Mouse (Mus musculus): ENCODE data around the gene Apeh. TPM values are rescaled to one million over a fixed set of nuclear protein-coding genes. Genes with fewer than 3 reads are reported as not detected.

The Apeh gene
- polyA plus RNA-seq, 1 experiment = 21.2 TPM

GRCm38 (mm10) chr9:108093586-108093985, 820 bp downstream of the Apeh start:
- H3K36me3 ChIP-seq (ENCODE audit: control insufficient read depth, insufficient read depth, low read length) = no peaks in the 10 kb centered on the region
- H3K27ac ChIP-seq (ENCODE audit: control insufficient read depth, insufficient read depth, low read depth, low read length) = no peak overlapping the region
- H3K4me3 ChIP-seq (ENCODE audit: control insufficient read depth, low read depth, low read length) = no peak overlapping the region
- TF ChIP-seq POLR2A (IDR thresholded peaks at IDR 0.05; ENCODE audit: control insufficient read depth, low read depth, low read length) (no peak), CTCF (IDR thresholded peaks at IDR 0.05; ENCODE audit: control insufficient read depth, insufficient read depth, insufficient replicate concordance, low read depth, low read length) (no peak)
- H3K27me3 ChIP-seq (ENCODE audit: control insufficient read depth, insufficient read depth, low read length) = no peaks in the 10 kb centered on the region
- peaks cover 17% of the 10 kb centered on the region for H3K4me1 ChIP-seq (ENCODE audit: control insufficient read depth, insufficient read depth, low read length)

GRCm38 (mm10) chr9:108090611-108091120, 3.7 kb downstream of the Apeh start:
- Histone ChIP-seq H3K4me1 (ENCODE audit: control insufficient read depth, insufficient read depth, low read length) (peaks cover 17% of the 10 kb centered on the region), H3K36me3 (ENCODE audit: control insufficient read depth, insufficient read depth, low read length) (no peaks in the 10 kb centered on the region), H3K27me3 (ENCODE audit: control insufficient read depth, insufficient read depth, low read length) (no peaks in the 10 kb centered on the region), H3K4me3 (ENCODE audit: control insufficient read depth, low read depth, low read length) (no peak overlapping the region), H3K27ac (ENCODE audit: control insufficient read depth, insufficient read depth, low read depth, low read length) (no peak overlapping the region)
- TF ChIP-seq POLR2A (IDR thresholded peaks at IDR 0.05; ENCODE audit: control insufficient read depth, low read depth, low read length) (no peak), CTCF (IDR thresholded peaks at IDR 0.05; ENCODE audit: control insufficient read depth, insufficient read depth, insufficient replicate concordance, low read depth, low read length) (no peak)

- Histone ChIP-seq H3K27ac (ENCODE audit: control insufficient read depth, insufficient read depth, low read depth, low read length) (no peak overlapping the region), H3K4me3 (ENCODE audit: control insufficient read depth, low read depth, low read length) (no peak overlapping the region), H3K36me3 (ENCODE audit: control insufficient read depth, insufficient read depth, low read length) (no peaks in the 10 kb centered on the region), H3K27me3 (ENCODE audit: control insufficient read depth, insufficient read depth, low read length) (no peaks in the 10 kb centered on the region), H3K4me1 (ENCODE audit: control insufficient read depth, insufficient read depth, low read length) (peaks cover 8% of the 10 kb centered on the region)
- TF ChIP-seq POLR2A (IDR thresholded peaks at IDR 0.05; ENCODE audit: control insufficient read depth, low read depth, low read length) (no peak), CTCF (IDR thresholded peaks at IDR 0.05; ENCODE audit: control insufficient read depth, insufficient read depth, insufficient replicate concordance, low read depth, low read length) (no peak)
Observed at GRCm38 (mm10) chr9:108085261-108085660, 9.1 kb downstream of the Apeh start.

- Histone ChIP-seq H3K36me3 (ENCODE audit: control insufficient read depth, insufficient read depth, low read length) (no peaks in the 10 kb centered on the region), H3K27ac (ENCODE audit: control insufficient read depth, insufficient read depth, low read depth, low read length) (no peak overlapping the region), H3K4me3 (ENCODE audit: control insufficient read depth, low read depth, low read length) (no peak overlapping the region), H3K4me1 (ENCODE audit: control insufficient read depth, insufficient read depth, low read length) (peaks cover 15% of the 10 kb centered on the region), H3K27me3 (ENCODE audit: control insufficient read depth, insufficient read depth, low read length) (no peaks in the 10 kb centered on the region)
- TF ChIP-seq POLR2A (IDR thresholded peaks at IDR 0.05; ENCODE audit: control insufficient read depth, low read depth, low read length) (no peak), CTCF (IDR thresholded peaks at IDR 0.05; ENCODE audit: control insufficient read depth, insufficient read depth, insufficient replicate concordance, low read depth, low read length) (no peak)
Observed at GRCm38 (mm10) chr9:108083561-108083960, 10.8 kb downstream of the Apeh start.

GRCm38 (mm10) chr9:108082988-108083431, 11.4 kb downstream of the Apeh start, which contains the start of gene Rnf123:
TSS of gene Rnf123 (minus strand) at chr9:108083346.
- no peak within 1 kb of the TSS for H3K27ac ChIP-seq (ENCODE audit: control insufficient read depth, insufficient read depth, low read depth, low read length)
- peaks cover 20% of the 10 kb centered on the region for H3K4me1 ChIP-seq (ENCODE audit: control insufficient read depth, insufficient read depth, low read length)
- H3K36me3 ChIP-seq (ENCODE audit: control insufficient read depth, insufficient read depth, low read length) = no peaks in the 10 kb centered on the region
- no peaks in the 10 kb centered on the region for H3K27me3 ChIP-seq (ENCODE audit: control insufficient read depth, insufficient read depth, low read length)
- TF ChIP-seq POLR2A (IDR thresholded peaks at IDR 0.05; ENCODE audit: control insufficient read depth, low read depth, low read length) (no peak), CTCF (IDR thresholded peaks at IDR 0.05; ENCODE audit: control insufficient read depth, insufficient read depth, insufficient replicate concordance, low read depth, low read length) (no peak)
- peak within 1 kb of the TSS; percentile 14; the same call in 1 of the 2 replicates for H3K4me3 ChIP-seq (ENCODE audit: control insufficient read depth, low read depth, low read length)

- Histone ChIP-seq H3K27me3 (ENCODE audit: control insufficient read depth, insufficient read depth, low read length) (no peaks in the 10 kb centered on the region), H3K4me3 (ENCODE audit: control insufficient read depth, low read depth, low read length) (peak overlapping the region; percentile 14; the same call in 1 of the 2 replicates), H3K4me1 (ENCODE audit: control insufficient read depth, insufficient read depth, low read length) (peaks cover 20% of the 10 kb centered on the region), H3K36me3 (ENCODE audit: control insufficient read depth, insufficient read depth, low read length) (no peaks in the 10 kb centered on the region), H3K27ac (ENCODE audit: control insufficient read depth, insufficient read depth, low read depth, low read length) (no peak overlapping the region)
- TF ChIP-seq CTCF (IDR thresholded peaks at IDR 0.05; ENCODE audit: control insufficient read depth, insufficient read depth, insufficient replicate concordance, low read depth, low read length) = no peak
- no peak for TF ChIP-seq POLR2A (IDR thresholded peaks at IDR 0.05; ENCODE audit: control insufficient read depth, low read depth, low read length)
Observed at GRCm38 (mm10) chr9:108082549-108082948, 11.9 kb downstream of the Apeh start.

GRCm38 (mm10) chr9:108080168-108080567, 14.2 kb downstream of the Apeh start, which contains the start of gene Mst1:
TSS of gene Mst1 (plus strand) at chr9:108080436.
- Histone ChIP-seq H3K27me3 (ENCODE audit: control insufficient read depth, insufficient read depth, low read length) (no peaks in the 10 kb centered on the region), H3K4me1 (ENCODE audit: control insufficient read depth, insufficient read depth, low read length) (peaks cover 20% of the 10 kb centered on the region), H3K4me3 (ENCODE audit: control insufficient read depth, low read depth, low read length) (peak within 1 kb of the TSS; percentile 96), H3K27ac (ENCODE audit: control insufficient read depth, insufficient read depth, low read depth, low read length) (no peak within 1 kb of the TSS), H3K36me3 (ENCODE audit: control insufficient read depth, insufficient read depth, low read length) (no peaks in the 10 kb centered on the region)
- no peak for TF ChIP-seq POLR2A (IDR thresholded peaks at IDR 0.05; ENCODE audit: control insufficient read depth, low read depth, low read length)
- TF ChIP-seq CTCF (IDR thresholded peaks at IDR 0.05; ENCODE audit: control insufficient read depth, insufficient read depth, insufficient replicate concordance, low read depth, low read length) = no peak

All from testis, adult 2 months (tissue).